Mouse (Mus musculus) lung, postnatal 0 days (tissue): ENCODE results near the gene Hipk2. TPM values are rescaled to one million over a fixed set of nuclear protein-coding genes. Genes with fewer than 3 reads are reported as not detected.

ENCODE experiments used
- ATAC-seq: fragments of 200-750 bp; cut with Nextera tagmentation; 2 replicates; pipeline ENCODE4 v1.8.0; 2017; ENCODE audit warnings: moderate library complexity
- DNase-seq: peaks from one replicate; pipeline ENCODE4 v3.0.0-alpha.2; 2016; ENCODE audit warnings: low spot score
- H3K27ac ChIP-seq: fragments of 300-500 bp; sonication (generic); 2 replicates; pipeline ENCODE4 v1.5.1; 2014; ENCODE audit warnings: antibody characterized with exemption, mild to moderate bottlenecking, low read length, mixed read lengths
- H3K27me3 ChIP-seq: fragments of 300-500 bp; sonication (generic); replicated peaks from 2 replicates; pipeline ENCODE4 v1.6.1; 2014; ENCODE audit warnings: low read length, mixed read lengths; ENCODE audit not compliant: insufficient read depth
- H3K36me3 ChIP-seq: fragments of 300-500 bp; sonication (generic); 2 replicates; pipeline ENCODE4 v1.6.1; 2014; ENCODE audit warnings: low read length, mixed read lengths; ENCODE audit not compliant: insufficient read depth
- H3K4me1 ChIP-seq: fragments of 300-500 bp; sonication (generic); 2 replicates; pipeline ENCODE4 v1.6.1; 2014; ENCODE audit warnings: antibody characterized with exemption, low read depth, low read length, mixed read lengths; ENCODE audit not compliant: insufficient read depth
- H3K4me2 ChIP-seq: fragments of 300-500 bp; sonication (generic); replicated peaks from 2 replicates; pipeline ENCODE4 v1.6.1; 2014; ENCODE audit warnings: low read depth, mild to moderate bottlenecking, low read length, moderate library complexity, mixed read lengths
- H3K4me3 ChIP-seq: fragments of 300-500 bp; sonication (generic); 2 replicates; pipeline ENCODE4 v1.5.1; 2014; ENCODE audit warnings: low read depth, low read length
- H3K9ac ChIP-seq: fragments of 300-500 bp; sonication (generic); replicated peaks from 2 replicates; pipeline ENCODE4 v1.6.1; 2014; ENCODE audit warnings: low read depth, mild to moderate bottlenecking
- H3K9me3 ChIP-seq: fragments of 300-500 bp; sonication (generic); 2 replicates; pipeline ENCODE4 v1.6.1; 2016; ENCODE audit warnings: low read length, mixed read lengths
- CTCF ChIP-seq: IDR thresholded peaks from 2 replicates; pipeline ENCODE4 v1.5.1; 2016; ENCODE audit warnings: antibody characterized with exemption, mild to moderate bottlenecking
- EP300 ChIP-seq: IDR thresholded peaks from 2 replicates; pipeline ENCODE4 v1.6.1; 2016; ENCODE audit warnings: antibody characterized with exemption, mild to moderate bottlenecking, control low read depth
- WGBS: fragments of 180-500 bp; shearing (Covaris S2); extraction: QIAGEN DNeasy Blood & Tissue Kit; methylation state at CpG from one replicate; pipeline ENCODE4 v1.1.7; 2014; 5-methylcytosine and 5-hydroxymethylcytosine counted together
- polyA plus RNA-seq: library from polyadenylated mRNA; unstranded; fragments of >200 nt; fragmentation: Nextera tagmentation; extraction: Ambion mirVana; gene quantifications from 2 replicates; pipeline ENCODE4 v1.2.1, GENCODE M21; 2015

Gene Hipk2
- polyA plus RNA-seq, 1 experiment from 2014 or later: 18.4 TPM

- TF ChIP-seq EP300 (peak; percentile 100), CTCF (no peak)
- H3K4me1 ChIP-seq: no peaks in the 10 kb centered on the region
- no peaks in the 10 kb centered on the region for H3K9me3 ChIP-seq
- no peaks in the 10 kb centered on the region for H3K27me3 ChIP-seq
- DNase-seq: peak; percentile 89
- H3K27ac ChIP-seq: peak overlapping the region; percentile 39; the same call in 1 of the 2 replicates
- ATAC-seq: peak; percentile 95
- H3K4me2 ChIP-seq: no peak overlapping the region
- H3K36me3 ChIP-seq: no peaks in the 10 kb centered on the region
- 31% methylated on average over 1 of the region's 1 CpGs for WGBS
- H3K4me3 ChIP-seq: no peak overlapping the region
- no peak overlapping the region for H3K9ac ChIP-seq
Observed at GRCm38 (mm10) chr6:38835217-38835616, 40.7 kb downstream of the Hipk2 start.

GRCm38 (mm10) chr6:38834727-38835126, 41.2 kb downstream of the Hipk2 start:
- no peak for TF ChIP-seq EP300
- ATAC-seq: peak; percentile 40; the same call in 1 of the 2 replicates
- no peak overlapping the region for H3K4me2 ChIP-seq
- H3K9me3 ChIP-seq: no peaks in the 10 kb centered on the region
- H3K27me3 ChIP-seq: no peaks in the 10 kb centered on the region
- 63% methylated on average over 2 of the region's 2 CpGs for WGBS
- no peaks in the 10 kb centered on the region for H3K36me3 ChIP-seq
- DNase-seq: peak; percentile 22
- H3K4me1 ChIP-seq: no peaks in the 10 kb centered on the region
- peak overlapping the region; percentile 39; the same call in 1 of the 2 replicates for H3K27ac ChIP-seq
- H3K4me3 ChIP-seq: no peak overlapping the region
- H3K9ac ChIP-seq: no peak overlapping the region

GRCm38 (mm10) chr6:38833721-38834120, 42.2 kb downstream of the Hipk2 start:
- DNase-seq (no peak), ATAC-seq (no peak)
- Histone ChIP-seq H3K27me3 (no peaks in the 10 kb centered on the region), H3K27ac (no peak overlapping the region), H3K9me3 (no peaks in the 10 kb centered on the region), H3K4me1 (no peaks in the 10 kb centered on the region), H3K4me3 (no peak overlapping the region), H3K36me3 (no peaks in the 10 kb centered on the region), H3K4me2 (no peak overlapping the region), H3K9ac (no peak overlapping the region)
- WGBS: 89% methylated on average over 3 of the region's 3 CpGs
- TF ChIP-seq EP300 (no peak), CTCF (no peak)

- Histone ChIP-seq H3K4me1 (no peaks in the 10 kb centered on the region), H3K27me3 (no peaks in the 10 kb centered on the region), H3K4me2 (no peak overlapping the region), H3K4me3 (no peak overlapping the region), H3K9me3 (no peaks in the 10 kb centered on the region), H3K9ac (no peak overlapping the region), H3K27ac (peak overlapping the region; percentile 5; the same call in 1 of the 2 replicates), H3K36me3 (no peaks in the 10 kb centered on the region)
- TF ChIP-seq CTCF: no peak
- 0 out of 2 replicates have a peak, but pooled peaks have one; percentile 11 for TF ChIP-seq EP300
- DNase-seq (no peak), ATAC-seq (peak; percentile 40; the same call in 1 of the 2 replicates)
- 70% methylated on average over 3 of the region's 3 CpGs for whole genome bisulfite sequencing
Observed at GRCm38 (mm10) chr6:38829452-38829851, 46.5 kb downstream of the Hipk2 start.

GRCm38 (mm10) chr6:38828211-38828610, 47.8 kb downstream of the Hipk2 start:
- Histone ChIP-seq H3K4me3 (no peak overlapping the region), H3K9ac (no peak overlapping the region), H3K4me2 (no peak overlapping the region), H3K27ac (no peak overlapping the region), H3K4me1 (no peaks in the 10 kb centered on the region; the same call in 1 of the 2 replicates), H3K36me3 (no peaks in the 10 kb centered on the region), H3K9me3 (no peaks in the 10 kb centered on the region), H3K27me3 (no peaks in the 10 kb centered on the region)
- no peak for ATAC-seq
- no peak for DNase-seq
- WGBS: 64% methylated on average over 2 of the region's 2 CpGs
- no peak for TF ChIP-seq CTCF

GRCm38 (mm10) chr6:38827435-38827834, 48.5 kb downstream of the Hipk2 start:
- DNase-seq (no peak), ATAC-seq (no peak)
- WGBS: 71% methylated on average over 5 of the region's 5 CpGs
- H3K9me3 ChIP-seq: no peaks in the 10 kb centered on the region
- H3K27me3 ChIP-seq: no peaks in the 10 kb centered on the region
- no peaks in the 10 kb centered on the region; the same call in 1 of the 2 replicates for H3K4me1 ChIP-seq
- TF ChIP-seq EP300 (no peak), CTCF (peak; percentile 31)
- no peak overlapping the region for H3K4me2 ChIP-seq
- H3K36me3 ChIP-seq: no peaks in the 10 kb centered on the region
- no peak overlapping the region for H3K27ac ChIP-seq
- no peak overlapping the region for H3K4me3 ChIP-seq
- H3K9ac ChIP-seq: no peak overlapping the region

- H3K9me3 ChIP-seq: no peaks in the 10 kb centered on the region
- H3K4me3 ChIP-seq: no peak overlapping the region
- H3K27ac ChIP-seq: no peak overlapping the region
- DNase-seq (no peak), ATAC-seq (no peak)
- WGBS: 74% methylated on average over 3 of the region's 3 CpGs
- no peaks in the 10 kb centered on the region; the same call in 1 of the 2 replicates for H3K4me1 ChIP-seq
- H3K4me2 ChIP-seq: no peak overlapping the region
- no peaks in the 10 kb centered on the region for H3K27me3 ChIP-seq
- no peak overlapping the region for H3K9ac ChIP-seq
- TF ChIP-seq EP300: no peak
- TF ChIP-seq CTCF: no peak
- no peaks in the 10 kb centered on the region for H3K36me3 ChIP-seq
Observed at GRCm38 (mm10) chr6:38826857-38827256, 49.1 kb downstream of the Hipk2 start.
